Mouse (Mus musculus) liver, embryonic 14.5 days (tissue): Measurements from ENCODE around the gene Carhsp1.

Experiments
- CTCF ChIP-seq: IDR thresholded peaks from 2 replicates; pipeline ENCODE4 v1.5.1; 2016; ENCODE audit warnings: antibody characterized with exemption, low read depth, control low read depth
- EP300 ChIP-seq: IDR thresholded peaks from 2 replicates; pipeline ENCODE4 v1.6.1; 2016; ENCODE audit warnings: antibody characterized with exemption, low read depth

DNA sequence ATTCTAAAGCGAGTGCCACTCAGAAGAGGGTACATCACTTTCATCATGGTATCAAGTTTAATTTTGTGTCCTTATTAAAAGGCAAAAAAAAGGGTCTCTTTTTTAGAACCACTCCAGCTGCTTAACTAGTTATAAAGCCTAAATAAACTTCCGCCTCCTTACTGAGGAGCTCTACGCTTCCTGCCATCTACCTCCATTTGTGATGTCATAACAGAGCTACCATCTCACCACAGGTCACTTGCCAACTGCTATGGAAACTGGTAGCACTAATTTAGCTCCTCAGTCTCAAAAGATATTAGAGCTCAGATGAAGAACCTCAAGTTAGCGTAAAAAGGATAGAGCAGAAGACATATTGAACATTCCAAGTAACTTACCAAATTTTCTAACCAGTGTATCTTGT is 48.5 kb upstream of the Carhsp1 start:
- no peak for TF ChIP-seq CTCF
- TF ChIP-seq EP300 = no peak
